Mouse (Mus musculus): ENCODE data around the gene Plekha8.

- no peak for TF ChIP-seq CTCF (IDR thresholded peaks at IDR 0.05; ENCODE audit: low read depth, low read length)
- TF ChIP-seq POLR2A (IDR thresholded peaks at IDR 0.05; ENCODE audit: extremely low read depth, insufficient read depth, low read length): no peak
Observed at GRCm38 (mm10) chr6:54586911-54587310, 8.0 kb upstream of the Plekha8 start.
